Mouse (Mus musculus) stomach, postnatal 0 days (tissue): ENCODE measurements around the gene Thsd4.

Experiments
- CTCF ChIP-seq: IDR thresholded peaks from 2 replicates; pipeline ENCODE4 v1.5.1; 2016; ENCODE audit warnings: antibody characterized with exemption, low read depth, mild to moderate bottlenecking, moderate library complexity
- EP300 ChIP-seq: optimal IDR thresholded peaks from 2 replicates; pipeline ENCODE3; 2016; ENCODE audit warnings: antibody characterized with exemption

DNA sequence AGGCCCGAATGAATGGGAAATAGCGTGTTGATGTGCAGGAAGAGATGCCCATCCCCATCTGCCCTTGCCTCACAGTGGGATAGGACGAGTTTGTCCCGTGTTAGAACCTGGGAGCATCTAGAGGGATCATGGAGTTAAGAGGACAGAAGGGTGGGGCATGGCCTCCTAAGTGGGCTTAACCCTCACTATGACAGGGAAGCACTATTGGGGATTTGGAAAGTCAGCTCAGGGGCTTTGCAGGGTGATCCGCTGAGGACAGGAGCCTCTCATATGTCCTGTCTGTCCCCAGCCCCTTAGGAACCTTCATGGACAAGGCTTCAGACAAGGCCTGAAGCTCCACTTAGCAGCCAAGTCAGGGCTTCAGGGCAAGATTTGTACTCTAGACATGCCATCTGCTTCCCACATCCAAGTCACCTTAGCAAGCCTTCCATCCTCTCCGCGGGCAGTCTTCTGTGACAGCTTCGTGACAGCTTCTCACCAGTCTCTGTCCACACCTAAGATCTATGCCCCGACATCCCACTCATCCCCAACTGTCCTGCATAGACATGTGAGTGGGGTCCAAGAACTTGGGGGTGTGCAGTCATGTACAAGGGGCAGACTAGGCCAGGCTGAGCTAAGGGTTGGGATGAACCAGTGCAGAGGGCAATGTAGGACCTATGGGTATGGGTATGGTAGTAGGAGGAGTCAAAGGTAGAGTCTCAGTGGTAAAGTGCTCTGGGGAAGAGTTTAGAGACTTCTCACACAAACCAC, 570.7 kb downstream of the Thsd4 start:
- TF ChIP-seq CTCF, result no peak
- TF ChIP-seq EP300, result no peak
